Mouse (Mus musculus): ENCODE measurements around the gene Rsph6a.

Rsph6a gene

GRCm38 (mm10) chr7:19054047-19054776 is at the start of gene Rsph6a:
Rsph6a (plus strand) TSS chr7:19054690.
- DNase-seq (ENCODE audit: inconsistent age in 2 of 2, low spot score in 1 of 2): peak in 1 of 2 experiments; percentile 67

- peak; percentile 59 to 61 for DNase-seq (ENCODE audit: inconsistent age in 2 of 2, low spot score in 1 of 2)
Observed at GRCm38 (mm10) chr7:19005417-19006121, 48.9 kb upstream of the Rsph6a start.

GRCm38 (mm10) chr7:19006476-19006875 is 48.0 kb upstream of the Rsph6a start:
- peak; percentile 82 to 95 for DNase-seq (ENCODE audit: inconsistent age in 2 of 2, low spot score in 1 of 2)

- peak in 1 of 2 experiments; percentile 48 for DNase-seq (ENCODE audit: inconsistent age in 2 of 2, low spot score in 1 of 2)
Observed at GRCm38 (mm10) chr7:19007026-19007977, 47.2 kb upstream of the Rsph6a start.

GRCm38 (mm10) chr7:19010581-19010980 is 43.9 kb upstream of the Rsph6a start:
- DNase-seq (ENCODE audit: inconsistent age in 2 of 2, low spot score in 1 of 2): peak in 1 of 2 experiments; percentile 56

- peak; percentile 56 to 79 for DNase-seq (ENCODE audit: inconsistent age in 2 of 2, low spot score in 1 of 2)
Observed at GRCm38 (mm10) chr7:19012025-19012621, 42.4 kb upstream of the Rsph6a start.

GRCm38 (mm10) chr7:19012882-19013281 is 41.6 kb upstream of the Rsph6a start:
- DNase-seq (ENCODE audit: inconsistent age in 2 of 2, low spot score in 1 of 2): peak; percentile 52 to 58

GRCm38 (mm10) chr7:19014452-19014851 is 40.0 kb upstream of the Rsph6a start:
- DNase-seq (ENCODE audit: inconsistent age in 2 of 2, low spot score in 1 of 2): no peak

GRCm38 (mm10) chr7:19016042-19016441 is 38.4 kb upstream of the Rsph6a start:
- no peak for DNase-seq (ENCODE audit: inconsistent age in 2 of 2, low spot score in 1 of 2)

- no peak for DNase-seq (ENCODE audit: inconsistent age in 2 of 2, low spot score in 1 of 2)
Observed at GRCm38 (mm10) chr7:19017909-19018308, 36.6 kb upstream of the Rsph6a start.

GRCm38 (mm10) chr7:19021048-19021447 is 33.4 kb upstream of the Rsph6a start:
- no peak for DNase-seq (ENCODE audit: inconsistent age in 2 of 2, low spot score in 1 of 2)

- peak in 1 of 2 experiments; percentile 45 for DNase-seq (ENCODE audit: inconsistent age in 2 of 2, low spot score in 1 of 2)
Observed at GRCm38 (mm10) chr7:19022189-19022958, 32.1 kb upstream of the Rsph6a start.

GRCm38 (mm10) chr7:19023357-19023814 is 31.1 kb upstream of the Rsph6a start, which contains the start of gene Foxa3:
Foxa3 (minus strand) TSS chr7:19023538.
- DNase-seq (ENCODE audit: inconsistent age in 2 of 2, low spot score in 1 of 2): peak; percentile 71 to 80

- DNase-seq (ENCODE audit: inconsistent age in 2 of 2, low spot score in 1 of 2): peak; percentile 98
Observed at GRCm38 (mm10) chr7:19024096-19024506, 30.4 kb upstream of the Rsph6a start, which contains the start of gene Sympk. Sympk (plus strand) TSS chr7:19024377.

GRCm38 (mm10) chr7:19024581-19025255 is 29.8 kb upstream of the Rsph6a start:
- peak; percentile 72 to 83 for DNase-seq (ENCODE audit: inconsistent age in 2 of 2, low spot score in 1 of 2)

- no peak for DNase-seq (ENCODE audit: inconsistent age in 2 of 2, low spot score in 1 of 2)
Observed at GRCm38 (mm10) chr7:19028067-19028466, 26.4 kb upstream of the Rsph6a start.

GRCm38 (mm10) chr7:19029084-19029653 is 25.3 kb upstream of the Rsph6a start:
- DNase-seq (ENCODE audit: inconsistent age in 2 of 2, low spot score in 1 of 2): peak in 1 of 2 experiments; percentile 79

- DNase-seq (ENCODE audit: inconsistent age in 2 of 2, low spot score in 1 of 2): no peak
Observed at GRCm38 (mm10) chr7:19031641-19032040, 22.8 kb upstream of the Rsph6a start.

- peak; percentile 60 to 81 for DNase-seq (ENCODE audit: inconsistent age in 2 of 2, low spot score in 1 of 2)
Observed at GRCm38 (mm10) chr7:19044616-19045015, 9.9 kb upstream of the Rsph6a start.
